Mouse (Mus musculus) heart, postnatal 0 days (tissue): ENCODE measurements around the gene Mark4. TPM values are rescaled to one million over a fixed set of nuclear protein-coding genes. Genes with fewer than 3 reads are reported as not detected.
A peak's percentile ranks its signal among the peaks of the same experiment; 100 is the strongest.

ENCODE experiments used
- ATAC-seq: fragments of 200-750 bp; cut with Nextera tagmentation; 2 replicates; pipeline ENCODE4 v1.8.0; 2017; ENCODE audit warnings: low read depth, moderate number of reproducible peaks, moderate library complexity; ENCODE audit not compliant: insufficient read depth
- DNase-seq: peaks from one replicate; pipeline ENCODE4 v3.0.0-alpha.2; 2016; ENCODE audit warnings: low spot score
- H3K27ac ChIP-seq: fragments of 300-500 bp; sonication (generic); 2 replicates; pipeline ENCODE4 v1.5.1; 2014; ENCODE audit warnings: low read depth, mild to moderate bottlenecking
- H3K27me3 ChIP-seq: fragments of 300-500 bp; sonication (generic); 2 replicates; pipeline ENCODE4 v1.6.1; 2014; ENCODE audit warnings: low read length, mixed read lengths; ENCODE audit not compliant: control insufficient read depth, insufficient read depth
- H3K36me3 ChIP-seq: fragments of 300-500 bp; sonication (generic); replicated peaks from 2 replicates; pipeline ENCODE4 v1.6.1; 2014; ENCODE audit warnings: low read length, mixed read lengths; ENCODE audit not compliant: control insufficient read depth, insufficient read depth
- H3K4me1 ChIP-seq: fragments of 300-500 bp; sonication (generic); 2 replicates; pipeline ENCODE4 v1.6.1; 2014; ENCODE audit warnings: antibody characterized with exemption; ENCODE audit not compliant: control insufficient read depth, insufficient read depth
- H3K4me2 ChIP-seq: fragments of 300-500 bp; sonication (generic); 2 replicates; pipeline ENCODE4 v1.6.1; 2014; ENCODE audit warnings: low read depth, mild to moderate bottlenecking, low read length, moderate library complexity
- H3K4me3 ChIP-seq: fragments of 300-500 bp; sonication (generic); 2 replicates; pipeline ENCODE4 v1.5.1; 2014; ENCODE audit warnings: low read depth, low read length
- H3K9ac ChIP-seq: fragments of 300-500 bp; sonication (generic); replicated peaks from 2 replicates; pipeline ENCODE4 v1.6.1; 2014; ENCODE audit warnings: low read depth, low read length, mixed read lengths
- H3K9me3 ChIP-seq: fragments of 300-500 bp; sonication (generic); replicated peaks from 2 replicates; pipeline ENCODE4 v1.6.1; 2016; ENCODE audit warnings: low read length; ENCODE audit not compliant: control insufficient read depth
- CTCF ChIP-seq: IDR thresholded peaks from 2 replicates; pipeline ENCODE4 v1.5.1; 2016; ENCODE audit warnings: antibody characterized with exemption, control low read depth, low read depth
- EP300 ChIP-seq: IDR thresholded peaks from 2 replicates; pipeline ENCODE4 v1.6.1; 2016; ENCODE audit warnings: antibody characterized with exemption, low read depth
- WGBS: fragments of 180-500 bp; shearing (Covaris S2); extraction: QIAGEN DNeasy Blood & Tissue Kit; methylation state at CpG from one replicate; pipeline ENCODE4 v1.1.7; 2014; 5-methylcytosine and 5-hydroxymethylcytosine counted together
- polyA plus RNA-seq: library from polyadenylated mRNA; unstranded; fragments of >200 nt; fragmentation: Nextera tagmentation; extraction: Ambion mirVana; gene quantifications from 2 replicates; pipeline ENCODE4 v1.2.1, GENCODE M21; 2015
- total RNA-seq: library from RNA; depleted of rRNA; stranded (reverse); fragments of >200 nt; gene quantifications from 2 replicates; pipeline ENCODE4 v1.2.3, GENCODE M21; 2014; ENCODE audit warnings: low replicate concordance

Mark4 gene
- total and polyA plus RNA-seq, 2 experiments from 2014 or later, result 5.6 to 26.4 TPM

DNA sequence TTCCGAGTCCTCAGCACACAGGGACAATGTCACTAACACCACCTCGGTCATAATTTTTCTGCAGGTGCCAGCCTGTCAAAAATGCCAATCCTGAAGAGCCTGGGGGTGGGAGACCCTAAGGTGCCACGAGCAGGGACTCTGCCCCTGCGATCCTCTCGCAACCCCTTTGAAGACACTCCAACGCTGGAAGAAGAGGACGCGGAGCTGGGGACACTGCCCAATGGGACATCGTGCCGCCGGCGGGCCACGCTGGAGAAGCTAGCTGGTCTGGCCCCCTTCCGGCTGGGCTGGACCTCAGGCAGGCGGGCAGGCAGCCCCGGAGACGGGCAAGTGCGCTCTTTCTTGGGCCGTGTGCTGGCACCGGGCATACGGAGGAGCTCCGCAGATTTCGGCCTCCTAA, 10.8 kb upstream of the Mark4 start:
- no peak overlapping the region for H3K4me2 ChIP-seq
- no peaks in the 10 kb centered on the region for H3K9me3 ChIP-seq
- no peak overlapping the region for H3K4me3 ChIP-seq
- TF ChIP-seq CTCF (no peak), EP300 (no peak)
- no peak for DNase-seq
- no peak overlapping the region for H3K9ac ChIP-seq
- no peak for ATAC-seq
- 31% methylated on average over 23 of the region's 23 CpGs for WGBS
- H3K36me3 ChIP-seq, result no peaks in the 10 kb centered on the region
- no peaks in the 10 kb centered on the region for H3K4me1 ChIP-seq
- H3K27ac ChIP-seq, result no peak overlapping the region
- H3K27me3 ChIP-seq, result peaks cover 61% of the 10 kb centered on the region

DNA sequence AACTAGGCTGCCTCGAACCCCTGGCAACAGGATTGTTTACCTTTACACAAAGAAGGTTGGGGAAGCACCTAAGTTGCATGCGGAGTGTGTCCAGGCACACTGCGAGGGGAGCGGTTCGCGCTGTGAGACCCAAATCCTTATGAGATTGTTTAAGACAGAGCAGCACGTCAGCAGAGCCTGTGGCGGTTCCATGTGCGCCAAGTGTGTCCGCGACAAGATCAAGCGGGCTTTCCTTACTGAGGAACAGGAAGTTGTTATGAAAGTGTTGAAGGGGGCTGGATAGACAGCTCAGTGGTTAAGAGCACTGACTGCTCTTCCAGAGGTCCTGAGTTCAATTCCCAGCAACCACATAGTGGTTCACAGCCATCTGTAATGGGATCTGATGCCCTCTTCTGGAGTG, 9.7 kb upstream of the Mark4 start:
- no peak for ATAC-seq
- H3K27ac ChIP-seq, result no peak overlapping the region
- no peak for DNase-seq
- TF ChIP-seq EP300 (no peak), CTCF (no peak)
- 69% methylated on average over 12 of the region's 12 CpGs for WGBS
- no peaks in the 10 kb centered on the region for H3K4me1 ChIP-seq
- no peaks in the 10 kb centered on the region for H3K36me3 ChIP-seq
- no peak overlapping the region for H3K4me2 ChIP-seq
- H3K9me3 ChIP-seq, result no peaks in the 10 kb centered on the region
- H3K9ac ChIP-seq, result no peak overlapping the region
- no peak overlapping the region for H3K4me3 ChIP-seq
- H3K27me3 ChIP-seq, result peaks cover 55% of the 10 kb centered on the region

DNA sequence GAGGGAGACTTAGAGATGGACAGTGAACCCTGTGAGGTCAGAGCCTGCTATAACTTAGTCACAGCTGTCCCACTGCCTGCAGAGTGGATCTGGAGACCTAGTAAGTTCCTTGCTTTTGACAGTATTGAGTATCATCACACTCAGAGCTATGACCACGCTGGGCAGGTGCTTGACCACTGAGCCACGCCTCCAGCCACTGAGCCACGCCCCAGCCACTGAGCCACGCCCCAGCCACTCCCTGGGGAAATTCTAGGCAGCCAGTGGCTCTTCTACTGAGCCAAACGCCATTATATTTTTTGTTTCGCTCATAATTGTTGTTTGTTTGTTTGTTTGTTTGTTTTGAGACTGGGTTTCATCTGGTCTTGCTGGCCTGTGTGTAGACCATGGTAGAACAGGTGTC, 9.0 kb upstream of the Mark4 start:
- no peak for ATAC-seq
- Histone ChIP-seq H3K9me3 (no peaks in the 10 kb centered on the region), H3K4me1 (no peaks in the 10 kb centered on the region), H3K9ac (no peak overlapping the region), H3K36me3 (no peaks in the 10 kb centered on the region), H3K27me3 (peaks cover 49% of the 10 kb centered on the region), H3K4me3 (no peak overlapping the region), H3K4me2 (no peak overlapping the region), H3K27ac (no peak overlapping the region)
- WGBS, result 37% methylated on average over 6 of the region's 6 CpGs
- no peak for DNase-seq
- TF ChIP-seq EP300, result no peak
- no peak for TF ChIP-seq CTCF

DNA sequence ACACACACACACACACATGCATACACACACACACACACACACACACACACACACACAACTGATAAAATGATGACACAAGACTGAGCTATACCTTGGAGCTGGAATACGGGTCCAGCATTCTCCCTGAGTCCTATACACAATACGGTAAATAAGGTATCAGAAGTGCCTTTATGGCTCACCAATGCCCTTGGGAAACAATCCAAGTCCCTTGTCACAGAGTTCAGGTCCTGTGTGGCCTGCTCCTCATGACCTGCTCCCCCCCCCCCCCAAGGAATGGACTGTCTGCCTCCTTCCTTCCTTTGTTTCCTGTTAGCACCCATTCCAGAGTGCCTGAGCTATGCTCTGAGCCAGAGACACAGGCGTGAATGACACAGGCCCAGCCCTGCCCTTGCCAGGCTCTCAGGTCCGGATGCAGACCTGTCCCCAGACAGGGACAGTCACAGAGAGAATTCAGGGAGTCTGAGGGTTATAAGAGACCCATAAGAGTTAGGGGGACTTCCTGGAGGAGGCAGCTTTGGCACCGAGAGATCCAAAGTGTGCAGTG, 8.1 kb upstream of the Mark4 start:
- H3K4me1 ChIP-seq, result no peaks in the 10 kb centered on the region
- no peak overlapping the region for H3K4me3 ChIP-seq
- WGBS, result 46% methylated on average over 5 of the region's 5 CpGs
- H3K9me3 ChIP-seq, result no peaks in the 10 kb centered on the region
- peaks cover 42% of the 10 kb centered on the region for H3K27me3 ChIP-seq
- TF ChIP-seq CTCF (no peak), EP300 (no peak)
- H3K4me2 ChIP-seq, result no peak overlapping the region
- H3K27ac ChIP-seq, result no peak overlapping the region
- H3K9ac ChIP-seq, result no peak overlapping the region
- 0 out of 2 replicates have a peak, but pooled peaks have one; percentile 8 for ATAC-seq
- H3K36me3 ChIP-seq, result no peaks in the 10 kb centered on the region
- no peak for DNase-seq

DNA sequence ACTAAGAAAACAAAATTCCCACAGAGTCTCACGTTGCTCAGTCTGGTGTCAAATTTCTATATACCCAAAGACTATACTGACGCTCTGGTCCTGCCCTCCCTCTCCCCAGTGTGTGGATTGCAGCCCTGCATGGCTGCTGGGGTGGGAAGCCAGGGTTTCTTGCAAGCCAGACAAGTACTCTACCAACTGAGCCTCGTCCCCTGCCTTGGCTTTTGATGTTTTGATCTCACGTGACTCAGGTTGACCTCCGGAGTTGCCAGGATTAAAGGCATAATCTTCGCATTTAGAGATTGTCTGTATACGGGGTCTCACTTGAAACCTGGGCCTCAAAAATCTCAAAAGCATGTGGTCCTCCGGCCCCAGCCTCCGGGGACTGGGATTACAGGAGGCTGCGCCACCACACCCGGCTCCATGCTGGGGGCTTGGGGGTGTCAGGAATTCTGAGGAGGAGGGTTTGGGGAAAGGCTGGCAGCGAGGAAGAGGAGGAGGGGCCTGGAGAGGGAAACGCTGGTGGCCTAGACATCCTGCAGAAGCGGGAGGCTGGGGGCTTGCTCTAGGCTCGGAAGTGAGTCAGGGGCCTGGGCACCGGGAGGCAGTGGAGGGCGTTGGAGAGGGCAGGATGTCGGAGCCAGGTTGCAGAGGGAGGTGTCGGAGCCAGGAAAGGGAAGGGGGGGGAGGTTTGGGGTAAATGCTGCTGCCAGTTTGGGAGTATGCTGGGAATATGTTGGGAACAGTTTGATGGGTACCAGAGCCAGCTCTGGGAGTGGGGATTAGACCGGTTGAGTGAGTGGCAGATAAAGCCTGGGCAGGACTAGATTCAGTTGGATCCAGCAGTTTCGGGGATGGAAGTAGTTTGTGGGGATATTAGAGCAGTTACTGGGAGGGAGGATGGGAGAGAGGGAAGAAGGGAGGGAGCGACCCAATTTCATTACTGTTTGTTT, 6.0 kb upstream of the Mark4 start:
- no peak for TF ChIP-seq EP300
- TF ChIP-seq CTCF, result no peak
- ATAC-seq (peak; percentile 36; the same call in 1 of the 2 replicates), DNase-seq (no peak)
- no peak overlapping the region for H3K27ac ChIP-seq
- 20% methylated on average over 22 of the region's 22 CpGs for WGBS
- no peaks in the 10 kb centered on the region for H3K9me3 ChIP-seq
- peaks cover 25% of the 10 kb centered on the region for H3K27me3 ChIP-seq
- H3K4me3 ChIP-seq, result no peak overlapping the region
- H3K4me2 ChIP-seq, result 0 out of 2 replicates have a peak overlapping the region, but pooled peaks have one; percentile 22
- H3K36me3 ChIP-seq, result no peaks in the 10 kb centered on the region
- no peak overlapping the region for H3K9ac ChIP-seq
- no peaks in the 10 kb centered on the region for H3K4me1 ChIP-seq
